Mouse (Mus musculus) embryo, embryonic 9.5 days (tissue): ENCODE data around the gene Rnf34.

Source experiments
- DNase-seq: peaks from one replicate; pipeline ENCODE4 v3.0.0-alpha.2; 2017; ENCODE audit errors: extremely low spot score

Gene Rnf34

GRCm38 (mm10) chr5:122873573-122873972 lies 23.7 kb downstream of the Rnf34 start:
- DNase-seq, result no peak

- no peak for DNase-seq
Observed at GRCm38 (mm10) chr5:122874359-122874758, 24.5 kb downstream of the Rnf34 start.

- DNase-seq, result no peak
Observed at GRCm38 (mm10) chr5:122876671-122877070, 26.8 kb downstream of the Rnf34 start.

GRCm38 (mm10) chr5:122880241-122880980 lies 30.6 kb downstream of the Rnf34 start:
- no peak for DNase-seq

- peak; percentile 58 for DNase-seq
Observed at GRCm38 (mm10) chr5:122881313-122881712, 31.5 kb downstream of the Rnf34 start.

- DNase-seq, result no peak
Observed at GRCm38 (mm10) chr5:122882256-122883050, 32.6 kb downstream of the Rnf34 start.

GRCm38 (mm10) chr5:122883237-122883636 lies 33.4 kb downstream of the Rnf34 start:
- no peak for DNase-seq

GRCm38 (mm10) chr5:122883652-122884235 lies 33.9 kb downstream of the Rnf34 start:
- no peak for DNase-seq

GRCm38 (mm10) chr5:122884594-122885348 lies 34.9 kb downstream of the Rnf34 start:
- no peak for DNase-seq

GRCm38 (mm10) chr5:122887033-122887432 lies 37.2 kb downstream of the Rnf34 start:
- DNase-seq, result no peak

- DNase-seq, result no peak
Observed at GRCm38 (mm10) chr5:122887926-122888611, 38.2 kb downstream of the Rnf34 start.

- no peak for DNase-seq
Observed at GRCm38 (mm10) chr5:122888612-122889214, 38.9 kb downstream of the Rnf34 start.

- DNase-seq, result no peak
Observed at GRCm38 (mm10) chr5:122890396-122890795, 40.5 kb downstream of the Rnf34 start.

GRCm38 (mm10) chr5:122893270-122893669 lies 43.4 kb downstream of the Rnf34 start:
- no peak for DNase-seq

- peak; percentile 45 for DNase-seq
Observed at GRCm38 (mm10) chr5:122894007-122894637, 44.3 kb downstream of the Rnf34 start.

GRCm38 (mm10) chr5:122894821-122895220 lies 45.0 kb downstream of the Rnf34 start:
- no peak for DNase-seq

GRCm38 (mm10) chr5:122898153-122898552 lies 48.3 kb downstream of the Rnf34 start:
- no peak for DNase-seq

GRCm38 (mm10) chr5:122898963-122899776 lies 49.3 kb downstream of the Rnf34 start:
- DNase-seq, result peak; percentile 47

- DNase-seq, result peak; percentile 93
Observed at GRCm38 (mm10) chr5:122899777-122900557, 50.1 kb downstream of the Rnf34 start.
